Mouse (Mus musculus): ENCODE results near the gene Thsd7b.
"Not testable (repeated sequence)": the region's sequence is repeated elsewhere in the genome, so short reads cannot be mapped to it uniquely, and the experiment has no call there.

Gene Thsd7b

GRCm38 (mm10) chr1:129838486-129838885, 565.4 kb downstream of the Thsd7b start:
- no peak for DNase-seq (ENCODE audit: extremely low spot score, low spot score)

GRCm38 (mm10) chr1:129843416-129843815, 570.3 kb downstream of the Thsd7b start:
- DNase-seq (ENCODE audit: extremely low spot score, low spot score), result no peak

- no peak for DNase-seq (ENCODE audit: extremely low spot score, low spot score)
Measured at GRCm38 (mm10) chr1:129850007-129850564, 577.0 kb downstream of the Thsd7b start.

DNA sequence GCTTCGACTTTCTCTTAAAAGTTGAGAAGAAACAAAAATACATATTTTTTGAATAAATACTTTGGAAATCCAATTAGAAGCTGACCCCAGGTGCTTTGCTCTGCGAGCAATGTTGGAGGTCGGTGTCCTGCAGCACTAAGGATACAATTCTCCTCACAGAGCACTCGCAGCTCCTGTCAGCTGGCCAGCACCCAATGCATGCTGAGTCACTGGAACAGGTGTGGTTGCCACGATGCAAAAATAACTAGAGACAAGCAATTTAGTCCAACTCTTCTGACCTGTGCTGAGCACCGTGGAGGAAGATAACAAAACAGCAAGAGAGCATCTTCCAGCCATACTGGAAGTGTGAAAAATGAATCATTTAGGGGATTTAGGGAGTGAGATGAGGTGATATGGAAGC, 594.6 kb downstream of the Thsd7b start:
- no peak for DNase-seq (ENCODE audit: extremely low spot score, low spot score)

- no peak for DNase-seq (ENCODE audit: extremely low spot score, low spot score)
Measured at GRCm38 (mm10) chr1:129874355-129874754, 601.3 kb downstream of the Thsd7b start.

- DNase-seq (ENCODE audit: extremely low spot score, low spot score), result no peak
Measured at GRCm38 (mm10) chr1:129887861-129888260, 614.8 kb downstream of the Thsd7b start.

- DNase-seq (ENCODE audit: extremely low spot score, low spot score), result no peak
Measured at GRCm38 (mm10) chr1:129898121-129898520, 625.0 kb downstream of the Thsd7b start.

- no peak for DNase-seq (ENCODE audit: extremely low spot score, low spot score)
Measured at GRCm38 (mm10) chr1:129915484-129915883, 642.4 kb downstream of the Thsd7b start.

GRCm38 (mm10) chr1:129917568-129917967, 644.5 kb downstream of the Thsd7b start:
- no peak for DNase-seq (ENCODE audit: extremely low spot score, low spot score)

GRCm38 (mm10) chr1:129919385-129919784, 646.3 kb downstream of the Thsd7b start:
- DNase-seq (ENCODE audit: extremely low spot score, low spot score), result peak; percentile 24

DNA sequence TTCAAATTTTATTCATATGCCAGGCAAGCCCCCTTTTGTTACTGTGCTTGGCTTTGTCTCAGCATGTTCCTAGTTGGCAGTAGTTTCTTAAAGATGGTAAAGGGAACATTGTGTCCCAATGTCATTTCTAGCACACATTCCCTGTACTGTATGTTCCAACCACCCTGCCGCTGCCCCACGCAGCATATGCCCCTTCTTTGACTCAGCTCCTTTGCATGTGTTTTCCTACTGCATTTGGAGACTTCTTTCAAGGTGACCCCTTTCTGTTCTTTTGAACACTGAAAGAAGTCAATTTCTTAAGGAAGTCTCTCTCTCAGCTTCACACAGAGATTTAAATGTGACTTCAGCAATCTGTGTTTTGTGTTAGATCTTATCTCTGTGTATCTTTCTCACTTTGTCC, 657.9 kb downstream of the Thsd7b start:
- DNase-seq (ENCODE audit: extremely low spot score, low spot score), result no peak

DNA sequence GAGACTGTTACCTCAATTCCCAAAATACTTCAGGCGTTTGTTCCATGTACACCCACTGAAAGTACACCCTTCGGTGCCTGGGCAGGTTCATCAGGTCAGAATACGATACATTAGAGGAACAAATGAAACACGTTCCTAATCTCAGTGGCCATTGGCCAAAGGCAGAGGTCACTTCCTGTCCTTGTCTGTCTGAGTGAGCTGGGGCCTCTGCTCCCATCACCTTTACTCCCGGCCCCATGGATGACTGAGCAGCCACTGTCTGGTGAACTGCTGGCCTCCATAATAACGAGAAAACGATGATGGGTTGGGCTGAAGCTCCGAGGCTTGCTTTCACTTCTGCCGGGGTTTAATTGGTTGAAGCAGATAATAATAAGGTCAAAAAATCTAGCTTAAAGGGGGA, 670.0 kb downstream of the Thsd7b start:
- DNase-seq (ENCODE audit: extremely low spot score, low spot score), result no peak

DNA sequence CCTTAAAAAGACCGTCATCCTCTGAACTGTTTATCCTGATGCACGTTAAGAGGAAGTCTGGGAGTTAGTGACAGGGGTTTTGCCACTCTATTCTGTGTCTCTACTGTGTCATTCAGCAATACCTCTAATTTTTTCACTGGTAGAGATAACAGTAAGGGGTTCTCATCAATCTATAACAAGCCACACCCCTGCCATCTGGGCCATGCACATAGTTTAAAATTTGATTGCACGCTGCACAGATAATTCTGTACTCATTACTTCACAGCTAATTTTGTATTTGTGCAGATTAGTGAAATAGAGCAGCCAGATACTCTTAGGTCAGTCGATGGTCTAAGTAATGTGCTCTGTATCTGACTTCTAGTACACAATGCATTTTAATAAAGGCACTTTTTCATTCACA, 673.9 kb downstream of the Thsd7b start:
- no peak for DNase-seq (ENCODE audit: extremely low spot score, low spot score)

- DNase-seq (ENCODE audit: extremely low spot score, low spot score), result no peak
Measured at GRCm38 (mm10) chr1:129955478-129955877, 682.4 kb downstream of the Thsd7b start.

DNA sequence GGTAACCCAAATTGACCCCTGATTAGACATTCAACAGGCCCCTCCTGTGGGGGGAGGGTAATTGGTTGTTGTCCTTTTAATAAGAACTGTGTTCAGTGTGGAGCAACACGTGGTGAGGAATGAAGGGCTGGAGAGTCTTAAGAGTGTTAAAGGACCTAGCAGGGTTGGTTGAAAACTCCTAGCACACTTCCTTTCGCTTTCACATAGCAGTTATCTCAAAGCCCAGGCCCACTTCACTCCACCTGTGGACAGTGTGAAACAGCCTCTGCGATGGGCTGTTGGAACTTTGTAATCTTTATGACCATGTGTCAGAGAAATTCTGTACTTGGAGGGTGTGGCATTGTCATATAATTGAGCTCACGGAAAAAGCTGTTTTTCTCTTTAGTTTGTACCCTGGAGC, 683.5 kb downstream of the Thsd7b start:
- no peak for DNase-seq (ENCODE audit: extremely low spot score, low spot score)

DNA sequence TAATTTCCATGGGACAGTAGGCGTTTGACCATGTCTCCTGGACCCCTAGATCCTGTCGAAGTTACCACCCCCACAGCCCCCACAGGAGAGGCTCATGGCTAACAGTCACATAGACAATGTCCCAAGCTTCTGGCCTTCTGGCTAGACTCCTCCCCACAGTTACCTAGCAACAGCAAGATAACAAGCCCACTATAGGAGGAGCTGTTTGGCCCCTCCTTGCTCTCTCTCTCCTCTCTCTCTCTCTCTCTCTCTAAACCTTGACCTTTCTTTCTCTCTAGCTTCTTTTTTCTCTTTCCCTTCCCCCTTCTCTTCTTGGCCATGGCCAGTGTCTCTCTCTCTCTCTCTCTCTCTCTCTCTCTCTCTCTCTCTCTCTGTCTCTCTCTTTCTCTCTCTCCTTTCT, 686.2 kb downstream of the Thsd7b start:
- not testable (repeated sequence) for DNase-seq (ENCODE audit: extremely low spot score, low spot score)

DNA sequence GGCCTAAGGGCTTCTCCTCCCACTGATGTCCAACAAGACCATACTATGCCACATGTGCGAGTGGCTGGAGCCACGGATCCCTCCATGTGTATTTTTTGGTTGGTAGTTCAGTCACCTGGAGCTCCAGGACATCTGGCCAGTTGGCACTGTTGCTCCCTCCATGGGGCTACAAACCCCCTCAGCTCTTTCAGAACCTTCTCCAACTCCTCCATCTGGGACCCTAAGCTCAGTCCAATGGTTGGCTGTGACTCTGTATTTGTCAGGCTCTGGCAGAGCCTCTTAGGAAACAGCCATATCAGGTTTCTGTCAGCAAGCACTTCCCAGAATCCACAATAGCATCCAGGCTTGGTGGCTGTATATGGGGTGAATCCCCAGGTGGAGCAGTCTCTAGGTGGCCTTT, 690.1 kb downstream of the Thsd7b start:
- DNase-seq (ENCODE audit: extremely low spot score, low spot score), result no peak

GRCm38 (mm10) chr1:129989247-129989646, 716.1 kb downstream of the Thsd7b start:
- not testable (repeated sequence) for DNase-seq (ENCODE audit: extremely low spot score, low spot score)

DNA sequence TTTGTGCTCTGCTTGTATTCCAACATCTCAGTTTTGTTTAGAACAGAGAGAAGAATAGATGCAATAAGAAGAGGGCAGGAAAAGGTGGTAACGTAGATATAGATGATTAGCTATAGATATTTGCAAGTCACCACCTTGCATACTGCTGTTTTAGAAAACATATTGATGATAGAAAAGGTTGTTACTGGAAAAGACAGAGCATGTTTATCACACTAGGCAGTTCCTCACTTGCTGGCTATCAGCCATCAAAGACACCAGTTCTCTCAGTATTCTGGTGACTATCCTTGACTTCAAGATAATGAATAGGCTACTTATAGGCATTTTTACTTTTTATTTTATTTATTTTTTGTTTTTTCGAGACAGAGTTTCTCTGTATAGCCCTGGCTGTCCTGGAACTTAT, 717.7 kb downstream of the Thsd7b start:
- DNase-seq (ENCODE audit: extremely low spot score, low spot score), result no peak

- DNase-seq (ENCODE audit: extremely low spot score, low spot score), result no peak
Measured at GRCm38 (mm10) chr1:130055012-130055411, 781.9 kb downstream of the Thsd7b start.

DNA sequence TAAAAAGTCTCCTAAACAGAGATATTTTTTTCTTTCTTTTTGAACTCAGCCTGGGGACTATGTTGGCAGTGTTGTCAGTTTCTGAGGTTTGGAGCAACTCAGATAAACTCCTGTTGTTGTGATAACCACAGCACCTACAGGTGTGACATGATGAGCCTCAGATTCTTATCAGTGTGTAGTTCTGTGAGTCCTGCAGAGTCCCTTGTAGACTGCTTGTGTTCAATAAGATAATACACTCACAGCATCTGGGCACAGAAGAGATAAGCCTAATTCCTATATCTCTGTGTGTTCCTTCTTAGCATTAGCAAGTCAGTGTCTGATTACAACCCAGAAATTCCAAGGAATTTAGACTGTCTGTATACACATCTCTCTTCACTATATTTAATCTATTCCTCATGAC, 789.0 kb downstream of the Thsd7b start:
- no peak for DNase-seq (ENCODE audit: extremely low spot score, low spot score)

GRCm38 (mm10) chr1:130066193-130066959, 793.3 kb downstream of the Thsd7b start:
- no peak for DNase-seq (ENCODE audit: extremely low spot score, low spot score)

DNA sequence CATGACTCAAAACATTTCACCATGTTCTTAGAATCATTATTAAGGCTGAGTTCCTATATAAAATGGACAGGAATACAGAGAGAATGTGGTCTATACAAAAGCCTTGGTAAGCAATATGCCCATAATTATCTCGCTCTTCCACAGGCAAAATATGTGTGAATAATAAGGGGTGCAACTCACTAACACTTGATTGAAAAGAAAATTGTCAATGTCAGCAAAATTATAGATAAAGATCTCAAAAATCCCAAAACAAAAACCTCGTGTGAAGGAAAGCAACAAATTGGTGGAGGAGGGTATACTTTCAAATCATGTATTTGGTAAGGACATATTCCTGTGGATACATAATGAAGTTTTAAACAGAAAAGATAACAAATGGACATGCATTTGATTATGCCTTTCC, 810.7 kb downstream of the Thsd7b start:
- DNase-seq (ENCODE audit: extremely low spot score, low spot score), result no peak

Measured in neural tube, embryonic 10.5 days (tissue).